ENCODE assay signal across 8 mouse cellular contexts in genomic region chr8:72421362-72422335, GRCm38 (mm10). TPM values are rescaled to one million over a fixed set of nuclear protein-coding genes. Genes with fewer than 3 reads are reported as not detected.
DNase-seq lines count a peak whose midpoint lies in the region; ATAC-seq and TF ChIP-seq lines count a peak whose summit lies in the region.

Eps15l1 (minus strand) TSS chr8:72421460.

- peak; percentile 98 for ATAC-seq in forebrain, embryonic 12.5 days (ENCODE audit: low FRiP score)
- ATAC-seq in heart, postnatal 0 days (ENCODE audit: insufficient read depth, low read depth), result peak; percentile 98
- ATAC-seq in liver, embryonic 16.5 days (ENCODE audit: low read depth), result peak; percentile 95
- peak; percentile 99 for ATAC-seq in neural tube, embryonic 13.5 days (ENCODE audit: low read depth)

- WGBS in forebrain, embryonic 12.5 days, result under 1% methylated on average over 48 of the region's 48 CpGs
- WGBS in heart, postnatal 0 days, result under 1% methylated on average over 47 of the region's 48 CpGs
- 1% methylated on average over 48 of the region's 48 CpGs for WGBS in liver, embryonic 16.5 days (ENCODE audit: insufficient replicate concordance)
- WGBS in neural tube, embryonic 13.5 days, result under 1% methylated on average over 48 of the region's 48 CpGs

- peaks cover 55% of the 10 kb centered on the region for H3K4me1 ChIP-seq in E14TG2a.4 (replicated peaks; ENCODE audit: low read depth, low read length)
- peaks cover 42% of the 10 kb centered on the region for H3K4me1 ChIP-seq in forebrain, embryonic 12.5 days
- H3K4me1 ChIP-seq in heart, postnatal 0 days (ENCODE audit: control insufficient read depth, insufficient read depth), result peaks cover 41% of the 10 kb centered on the region
- peaks cover 46% of the 10 kb centered on the region for H3K4me1 ChIP-seq in liver, embryonic 16.5 days (ENCODE audit: control insufficient read depth, low read depth, low read length)
- H3K4me1 ChIP-seq in neural tube, embryonic 13.5 days (replicated peaks), result peaks cover 45% of the 10 kb centered on the region
- no peaks in the 10 kb centered on the region; the same call in 1 of the 2 replicates for H3K4me1 ChIP-seq in testis, adult 2 months (ENCODE audit: control insufficient read depth, insufficient read depth, low read length)

- peak within 1 kb of the TSS; percentile 80 for H3K4me2 ChIP-seq in forebrain, embryonic 12.5 days
- peak within 1 kb of the TSS; percentile 90 for H3K4me2 ChIP-seq in heart, postnatal 0 days (ENCODE audit: low read depth, low read length)
- peak within 1 kb of the TSS; percentile 93 for H3K4me2 ChIP-seq in liver, embryonic 16.5 days (ENCODE audit: low read depth, low read length)
- peak within 1 kb of the TSS; percentile 87 for H3K4me2 ChIP-seq in neural tube, embryonic 13.5 days

- no peaks in the 10 kb centered on the region for H3K27me3 ChIP-seq in E14TG2a.4 (ENCODE audit: insufficient read depth, low read length)
- no peaks in the 10 kb centered on the region for H3K27me3 ChIP-seq in forebrain, embryonic 12.5 days
- H3K27me3 ChIP-seq in heart, postnatal 0 days (ENCODE audit: control insufficient read depth, insufficient read depth, low read length), result no peaks in the 10 kb centered on the region
- no peaks in the 10 kb centered on the region for H3K27me3 ChIP-seq in liver, embryonic 16.5 days (ENCODE audit: control insufficient read depth, insufficient read depth, low read depth, low read length)
- no peaks in the 10 kb centered on the region for H3K27me3 ChIP-seq in neural tube, embryonic 13.5 days
- H3K27me3 ChIP-seq in testis, adult 2 months (ENCODE audit: control insufficient read depth, insufficient read depth, low read length), result no peaks in the 10 kb centered on the region

- peak within 1 kb of the TSS; percentile 90 for H3K9ac ChIP-seq in forebrain, embryonic 12.5 days
- H3K9ac ChIP-seq in heart, postnatal 0 days (replicated peaks; ENCODE audit: low read depth, low read length), result peak within 1 kb of the TSS; percentile 83
- peak within 1 kb of the TSS; percentile 93 for H3K9ac ChIP-seq in liver, embryonic 16.5 days (ENCODE audit: low read depth, low read length)
- peak within 1 kb of the TSS; percentile 93 for H3K9ac ChIP-seq in neural tube, embryonic 13.5 days

- DNase-seq in c-Kit-positive CD71-positive TER-119-positive erythroid progenitor cells, embryonic 14.5 days (ENCODE audit: low spot score), result peak; percentile 99
- DNase-seq in heart, postnatal 0 days (ENCODE audit: low spot score), result peak; percentile 100
- DNase-seq in kidney, postnatal 4 days, result peak; percentile 100

- no peak for TF ChIP-seq CTCF in E14TG2a.4 (conservative IDR thresholded peaks at IDR 0.05; ENCODE audit: low read length)
- TF ChIP-seq CTCF in heart, postnatal 0 days (IDR thresholded peaks at IDR 0.05; ENCODE audit: low read depth), result no peak
- no peak for TF ChIP-seq CTCF in testis, adult 2 months (IDR thresholded peaks at IDR 0.05; ENCODE audit: control insufficient read depth, insufficient read depth, insufficient replicate concordance, low read depth, low read length)

- peaks cover 34% of the 10 kb centered on the region for H3K36me3 ChIP-seq in E14TG2a.4 (ENCODE audit: insufficient read depth, low read length)
- H3K36me3 ChIP-seq in forebrain, embryonic 12.5 days (replicated peaks), result peaks cover 3% of the 10 kb centered on the region; the same call in 1 of the 2 replicates
- no peaks in the 10 kb centered on the region for H3K36me3 ChIP-seq in heart, postnatal 0 days (replicated peaks; ENCODE audit: control insufficient read depth, insufficient read depth, low read length)
- H3K36me3 ChIP-seq in liver, embryonic 16.5 days (ENCODE audit: control insufficient read depth, insufficient read depth), result no peaks in the 10 kb centered on the region
- H3K36me3 ChIP-seq in neural tube, embryonic 13.5 days, result peaks cover 5% of the 10 kb centered on the region; the same call in 1 of the 2 replicates
- H3K36me3 ChIP-seq in testis, adult 2 months (ENCODE audit: control insufficient read depth, insufficient read depth, low read length), result no peaks in the 10 kb centered on the region

- H3K9me3 ChIP-seq in E14TG2a.4 (ENCODE audit: low read length), result no peaks in the 10 kb centered on the region
- no peaks in the 10 kb centered on the region for H3K9me3 ChIP-seq in forebrain, embryonic 12.5 days
- H3K9me3 ChIP-seq in heart, postnatal 0 days (replicated peaks; ENCODE audit: control insufficient read depth, low read length), result no peaks in the 10 kb centered on the region
- no peaks in the 10 kb centered on the region for H3K9me3 ChIP-seq in liver, embryonic 16.5 days (replicated peaks; ENCODE audit: control insufficient read depth, low read length)
- H3K9me3 ChIP-seq in neural tube, embryonic 13.5 days, result no peaks in the 10 kb centered on the region

- H3K4me3 ChIP-seq in E14TG2a.4 (replicated peaks; ENCODE audit: low read length), result peak within 1 kb of the TSS; percentile 86
- H3K4me3 ChIP-seq in forebrain, embryonic 12.5 days (replicated peaks), result peak within 1 kb of the TSS; percentile 85
- H3K4me3 ChIP-seq in heart, postnatal 0 days (ENCODE audit: low read depth, low read length), result peak within 1 kb of the TSS; percentile 75
- H3K4me3 ChIP-seq in liver, embryonic 16.5 days (ENCODE audit: low read depth, low read length), result peak within 1 kb of the TSS; percentile 88
- H3K4me3 ChIP-seq in neural tube, embryonic 13.5 days, result peak within 1 kb of the TSS; percentile 88
- peak within 1 kb of the TSS; percentile 94 for H3K4me3 ChIP-seq in testis, adult 2 months (ENCODE audit: control insufficient read depth, low read depth, low read length)

- H3K27ac ChIP-seq in forebrain, embryonic 12.5 days, result peak within 1 kb of the TSS; percentile 91
- peak within 1 kb of the TSS; percentile 85 for H3K27ac ChIP-seq in heart, postnatal 0 days (ENCODE audit: low read depth)
- H3K27ac ChIP-seq in liver, embryonic 16.5 days (ENCODE audit: low read length), result peak within 1 kb of the TSS; percentile 95
- peak within 1 kb of the TSS; percentile 89 for H3K27ac ChIP-seq in neural tube, embryonic 13.5 days (replicated peaks)
- H3K27ac ChIP-seq in testis, adult 2 months (ENCODE audit: control insufficient read depth, insufficient read depth, low read depth, low read length), result peak within 1 kb of the TSS; percentile 84

- no peak; the same call in 1 of the 2 replicates for TF ChIP-seq EP300 in heart, postnatal 0 days (IDR thresholded peaks at IDR 0.05; ENCODE audit: low read depth)

- peak; percentile 90 for TF ChIP-seq POLR2A in testis, adult 2 months (IDR thresholded peaks at IDR 0.05; ENCODE audit: control insufficient read depth, low read depth, low read length)

RNA-seq across cellular contexts. Expression of gene Eps15l1, which starts in this region (rescaled TPM):
- 73.5 and 74.3 TPM in 2 replicates for polyA plus RNA-seq in forebrain, embryonic 12.5 days (2016; fragmentation: Nextera tagmentation; extraction: Ambion mirVana)
- total RNA-seq in heart, postnatal 0 days (2014; rRNA removed; ENCODE audit: low replicate concordance), result 33.0 and 52.7 TPM in 2 replicates
- polyA plus RNA-seq in heart, postnatal 0 days (2015; fragmentation: Nextera tagmentation; extraction: Ambion mirVana), result 23.2 and 24.9 TPM in 2 replicates
- polyA plus RNA-seq in liver, embryonic 16.5 days (2015; fragmentation: Nextera tagmentation; extraction: Ambion mirVana), result 19.2 and 20.0 TPM in 2 replicates
- 57.5 and 58.4 TPM in 2 replicates for polyA plus RNA-seq in neural tube, embryonic 13.5 days (2015; fragmentation: Nextera tagmentation; extraction: Ambion mirVana)
- 11.9 and 12.0 TPM in 2 replicates for polyA plus RNA-seq in testis, adult 2 months (2012; rRNA removed)

Comparison
In these comparisons a context has a peak if more than half of its experiments do, and no peak if none do; other contexts are left out.
1. Peak in every context shown above with its lines: DNase-seq, ATAC-seq, H3K4me3 ChIP-seq and H3K27ac ChIP-seq.